Mouse (Mus musculus) erythroblast, adult 5-6 weeks (primary cell): ENCODE data around the gene Sprn. TPM values are rescaled to one million over a fixed set of nuclear protein-coding genes. Genes with fewer than 3 reads are reported as not detected.
"Not testable (repeated sequence)": the region's sequence is repeated elsewhere in the genome, so short reads cannot be mapped to it uniquely, and the experiment has no call there.

ENCODE experiments used
- ATAC-seq: replicated peaks from 2 replicates; pipeline ENCODE4 v1.8.0; 2016; ENCODE audit warnings: moderate number of reproducible peaks, mild to moderate bottlenecking, moderate TSS enrichment, inconsistent platforms; ENCODE audit not compliant: poor library complexity, low FRiP score, severe bottlenecking
- total RNA-seq, 2 experiments: library from RNA; stranded (forward) in 1 of 2; stranded (reverse) in 1 of 2; fragments of 150-400 nt in 1 of 2; fragments of 200-764, 138-1000 nt in 1 of 2; gene quantifications; 2 replicates each; pipeline versions ENCODE4 v1.2.3 to v1.2.4; 2015 to 2017; ENCODE audit warnings: low replicate concordance in 2 of 2

The Sprn gene
- total RNA-seq, 2 experiments from 2014 or later, result not detected

- ATAC-seq, result no peak
These were observed 854 bp downstream of the Sprn start for GRCm38 (mm10) chr7:140153829-140154217.

- no peak for ATAC-seq
These were observed 1.3 kb downstream of the Sprn start for GRCm38 (mm10) chr7:140153383-140153782.

- ATAC-seq, result no peak
These were observed 10.1 kb downstream of the Sprn start for GRCm38 (mm10) chr7:140144550-140144949.

GRCm38 (mm10) chr7:140141350-140141749, 13.3 kb downstream of the Sprn start:
- no peak for ATAC-seq

GRCm38 (mm10) chr7:140138021-140138310, 16.7 kb downstream of the Sprn start:
- ATAC-seq, result no peak

GRCm38 (mm10) chr7:140137135-140138020, 17.3 kb downstream of the Sprn start, which contains the start of gene Mtg1:
Gene Mtg1, plus strand, starts transcription at chr7:140137564.
- ATAC-seq, result peak; percentile 94

GRCm38 (mm10) chr7:140135106-140135770, 19.4 kb downstream of the Sprn start:
- no peak for ATAC-seq

- ATAC-seq, result not testable (repeated sequence)
These were observed 20.6 kb downstream of the Sprn start for GRCm38 (mm10) chr7:140134033-140134432.

- not testable (repeated sequence) for ATAC-seq
These were observed 22.5 kb downstream of the Sprn start for GRCm38 (mm10) chr7:140132184-140132583.

- ATAC-seq, result no peak
These were observed 26.8 kb downstream of the Sprn start for GRCm38 (mm10) chr7:140127911-140128310.

GRCm38 (mm10) chr7:140126934-140127333, 27.7 kb downstream of the Sprn start:
- no peak for ATAC-seq

- ATAC-seq, result no peak
These were observed 28.7 kb downstream of the Sprn start for GRCm38 (mm10) chr7:140126022-140126350.

- peak; percentile 98 for ATAC-seq
These were observed 29.2 kb downstream of the Sprn start for GRCm38 (mm10) chr7:140125278-140126021.

- no peak for ATAC-seq
These were observed 30.3 kb downstream of the Sprn start for GRCm38 (mm10) chr7:140124382-140124781.

- ATAC-seq, result no peak
These were observed 31.9 kb downstream of the Sprn start for GRCm38 (mm10) chr7:140122765-140123164.

- no peak for ATAC-seq
These were observed 33.3 kb downstream of the Sprn start for GRCm38 (mm10) chr7:140121338-140121910.

- ATAC-seq, result no peak
These were observed 34.2 kb downstream of the Sprn start for GRCm38 (mm10) chr7:140120484-140120883.

GRCm38 (mm10) chr7:140116329-140117054, 38.2 kb downstream of the Sprn start, which contains the start of gene Echs1:
Gene Echs1, minus strand, starts transcription at chr7:140116476.
- ATAC-seq, result peak; percentile 99

GRCm38 (mm10) chr7:140115583-140116328, 38.9 kb downstream of the Sprn start, which contains the start of gene Paox:
Gene Paox, plus strand, starts transcription at chr7:140115799.
- peak; percentile 75 for ATAC-seq
